Mouse (Mus musculus) thymus, postnatal 10 days (tissue): Measurements from ENCODE around the gene Sdk1.
A peak's percentile ranks its signal among the peaks of the same experiment; 100 is the strongest.

ENCODE experiments used
- DNase-seq, 2 experiments: peaks; one replicate each; pipeline ENCODE4 v3.0.0; 2021; ENCODE audit warnings: low spot score in 2 of 2

Sdk1 gene

GRCm38 (mm10) chr5:142113210-142114175 lies 872.2 kb downstream of the Sdk1 start:
- no peak for DNase-seq

- no peak for DNase-seq
Observed at GRCm38 (mm10) chr5:142127779-142128178, 886.5 kb downstream of the Sdk1 start.

GRCm38 (mm10) chr5:142128181-142128611 lies 886.9 kb downstream of the Sdk1 start:
- no peak for DNase-seq

DNA sequence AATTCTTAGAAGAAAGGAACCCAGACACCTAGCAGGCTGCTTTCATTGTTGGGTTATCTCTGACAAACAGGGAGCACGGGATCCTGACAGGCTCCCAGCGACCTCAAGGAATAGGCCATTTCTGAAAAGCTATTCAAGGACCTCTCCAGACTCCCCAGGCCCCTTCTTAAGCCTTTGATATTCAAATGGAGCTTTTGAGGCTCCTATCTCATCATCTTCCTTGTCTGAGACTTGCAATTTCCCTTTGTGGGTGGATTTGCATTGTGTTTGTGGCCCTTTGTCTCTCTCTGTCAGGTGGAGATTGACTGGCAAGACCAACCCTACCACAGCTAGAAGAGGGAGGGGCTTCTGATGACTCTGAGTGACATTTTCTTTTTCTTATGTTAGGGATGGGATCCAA lies 888.7 kb downstream of the Sdk1 start:
- no peak for DNase-seq

DNA sequence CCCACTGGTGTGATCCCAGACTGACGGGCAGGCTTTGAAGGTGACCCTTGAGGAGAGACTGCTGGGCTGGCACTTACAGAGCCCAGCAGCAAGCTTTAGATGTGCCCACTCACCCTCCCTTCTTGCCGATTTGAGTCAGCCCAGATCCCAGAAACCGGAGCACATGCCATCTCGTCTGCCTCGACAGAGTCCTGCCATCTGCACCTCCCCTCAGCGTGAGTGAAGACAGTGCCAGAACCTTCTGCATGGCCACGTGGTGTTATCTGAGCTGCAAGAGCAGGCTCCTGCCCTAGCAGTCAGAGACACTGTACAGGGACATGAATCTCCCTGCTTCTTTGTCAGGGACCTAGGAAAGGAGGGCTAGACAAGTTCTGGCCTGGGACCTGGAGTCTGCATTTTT lies 898.7 kb downstream of the Sdk1 start:
- no peak for DNase-seq

DNA sequence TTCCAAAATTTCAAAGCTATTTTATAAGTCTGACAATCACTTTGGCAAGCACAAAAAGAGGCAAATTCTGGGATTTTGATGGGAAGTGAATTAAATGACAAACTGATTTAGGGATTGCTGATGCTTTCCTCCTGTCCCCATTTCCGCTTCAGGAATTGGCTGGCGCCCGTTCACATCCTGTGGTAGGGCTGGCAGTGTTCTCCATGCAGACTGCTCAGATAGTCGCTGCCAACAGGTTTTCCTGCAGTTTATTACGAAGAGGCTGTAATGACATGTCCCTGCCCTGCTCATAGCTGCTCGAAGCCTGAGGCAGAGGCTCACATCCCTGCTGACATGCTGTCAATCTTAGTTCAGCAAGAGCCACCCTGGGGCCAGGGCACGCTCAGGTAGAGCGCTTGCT lies 908.3 kb downstream of the Sdk1 start:
- no peak for DNase-seq

DNA sequence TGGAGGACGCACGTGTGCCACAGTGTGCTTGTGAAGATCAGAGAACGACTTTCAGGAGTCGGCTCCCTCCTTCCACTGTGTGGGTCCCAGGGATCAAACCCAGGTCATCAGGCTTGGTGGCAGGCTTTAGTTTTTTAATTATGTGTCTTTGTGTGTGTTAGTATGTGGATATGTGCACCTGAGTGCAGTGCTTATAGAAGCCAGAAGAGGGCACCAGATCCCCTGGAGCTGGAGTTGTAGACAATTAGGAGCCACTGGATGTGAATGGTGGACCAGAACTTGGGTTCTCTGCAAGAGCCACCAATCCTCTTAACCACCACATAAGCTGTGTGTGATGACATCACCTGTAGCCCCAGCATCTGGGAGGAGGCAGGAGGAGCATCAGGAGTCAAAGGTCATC lies 909.5 kb downstream of the Sdk1 start:
- DNase-seq: no peak

GRCm38 (mm10) chr5:142156868-142157852 lies 915.9 kb downstream of the Sdk1 start:
- DNase-seq: no peak

DNA sequence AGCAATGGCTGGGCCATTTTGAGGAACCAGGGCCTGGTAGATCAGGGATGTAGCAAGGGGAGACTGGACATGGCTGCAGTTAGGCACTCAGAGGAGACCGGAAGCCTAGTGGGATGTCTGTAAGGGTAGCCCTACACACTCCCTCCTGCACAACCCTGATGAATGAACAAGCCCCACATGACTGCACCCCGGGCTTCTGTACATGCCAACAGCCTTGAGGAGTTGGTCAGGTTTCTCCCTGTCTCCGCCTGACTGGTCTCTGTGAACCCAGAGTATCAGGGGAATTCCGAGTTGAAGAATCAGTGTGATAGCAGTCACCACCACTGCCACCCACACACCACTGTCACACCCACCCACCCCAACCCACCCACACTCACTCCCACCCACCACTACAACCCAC lies 922.2 kb downstream of the Sdk1 start:
- no peak for DNase-seq

GRCm38 (mm10) chr5:142173636-142174035 lies 932.3 kb downstream of the Sdk1 start:
- DNase-seq: no peak

DNA sequence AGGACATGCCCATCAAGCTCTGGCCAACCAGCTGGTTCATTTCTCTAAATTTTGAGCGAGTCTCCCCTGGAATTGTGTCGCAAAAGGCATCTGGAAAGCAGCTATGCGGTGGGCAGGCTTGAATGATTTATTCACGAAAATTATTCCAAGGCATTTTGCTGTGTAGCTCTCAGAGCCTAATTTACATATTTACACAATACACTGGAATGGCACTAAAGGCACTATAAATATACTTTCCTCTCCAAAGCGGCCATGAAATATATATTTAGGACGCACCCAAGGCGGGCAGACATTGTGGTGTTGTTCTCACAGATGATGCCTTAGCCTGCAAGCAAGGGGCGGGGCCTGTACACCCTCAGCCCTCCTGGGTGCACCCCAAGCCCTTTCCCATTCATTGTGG lies 936.9 kb downstream of the Sdk1 start:
- DNase-seq: no peak

DNA sequence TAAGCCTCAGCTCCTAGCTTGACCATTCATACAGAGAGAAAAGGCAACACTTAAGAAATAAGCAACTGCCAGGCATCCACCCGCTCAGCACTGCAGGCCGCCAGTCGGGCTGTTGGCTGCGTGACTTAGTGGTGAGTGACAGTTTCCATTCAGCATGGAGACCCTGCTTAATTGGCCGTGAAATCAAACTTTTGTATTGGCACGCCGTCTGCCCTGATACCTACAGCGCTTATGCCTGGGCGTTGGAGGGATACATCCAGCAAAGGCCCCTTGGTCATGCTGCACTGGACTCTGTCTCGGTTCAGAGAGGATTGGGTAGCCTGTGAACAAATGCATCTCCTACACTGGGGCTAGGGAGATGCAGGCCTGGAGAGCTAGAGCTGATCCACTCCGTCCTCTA lies 938.0 kb downstream of the Sdk1 start:
- DNase-seq: no peak

- DNase-seq: no peak
Observed at GRCm38 (mm10) chr5:142181862-142182261, 940.6 kb downstream of the Sdk1 start.

GRCm38 (mm10) chr5:142188765-142189164 lies 947.5 kb downstream of the Sdk1 start:
- DNase-seq: no peak

DNA sequence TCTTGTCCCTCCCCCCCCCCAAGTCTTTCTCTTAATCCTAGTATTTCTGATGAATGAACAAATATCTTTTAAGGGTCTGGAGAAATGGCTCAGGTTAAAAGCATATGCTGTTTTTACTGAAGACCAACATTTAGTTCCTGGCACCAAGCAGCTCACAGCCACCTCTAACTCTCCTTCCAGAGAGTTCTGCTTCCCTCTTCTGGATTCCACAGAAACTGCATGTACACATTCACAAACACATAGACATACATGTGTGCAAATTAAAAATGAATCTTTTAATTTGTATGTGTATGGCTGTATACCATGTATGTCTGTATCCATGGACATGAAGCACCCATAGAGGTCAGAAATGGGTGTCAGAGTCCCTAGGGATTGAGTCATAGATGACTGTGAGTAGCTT lies 968.6 kb downstream of the Sdk1 start:
- peak in 1 of 2 experiments; percentile 39 for DNase-seq

- peak; percentile 17 to 51 for DNase-seq
Observed at GRCm38 (mm10) chr5:142212252-142212651, 971.0 kb downstream of the Sdk1 start.

- no peak for DNase-seq
Observed at GRCm38 (mm10) chr5:142215981-142216380, 974.7 kb downstream of the Sdk1 start.

DNA sequence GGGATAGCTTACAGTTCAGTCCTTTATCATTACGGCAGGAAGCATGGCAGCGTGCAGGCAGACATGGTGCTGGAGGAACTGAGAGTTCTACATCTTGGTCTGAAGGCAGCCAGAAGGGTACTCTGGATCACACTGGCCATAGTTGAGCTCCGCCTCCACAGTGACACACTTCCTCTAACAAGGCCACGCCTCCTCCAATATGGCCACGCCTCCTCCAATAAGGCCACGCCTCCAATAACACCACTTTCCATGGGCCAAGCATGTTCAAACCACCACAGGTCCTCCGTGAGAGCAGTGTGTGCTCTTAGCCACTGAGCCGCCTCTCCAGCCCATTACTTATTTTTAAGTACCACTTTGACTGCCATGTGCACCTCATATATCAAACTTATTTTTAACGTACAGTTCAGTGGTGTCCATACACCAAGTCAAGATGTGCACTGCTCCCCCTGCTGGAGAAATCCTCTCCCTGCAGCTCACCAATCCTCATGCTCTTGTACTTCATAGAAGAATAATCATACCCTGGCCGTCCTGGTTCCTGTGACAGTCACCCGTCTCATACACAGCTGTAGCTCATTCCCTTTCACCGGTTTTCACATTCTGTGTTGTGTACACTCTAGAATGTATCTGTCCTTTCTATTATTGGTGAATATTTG lies 979.7 kb downstream of the Sdk1 start:
- peak; percentile 11 to 36 for DNase-seq

DNA sequence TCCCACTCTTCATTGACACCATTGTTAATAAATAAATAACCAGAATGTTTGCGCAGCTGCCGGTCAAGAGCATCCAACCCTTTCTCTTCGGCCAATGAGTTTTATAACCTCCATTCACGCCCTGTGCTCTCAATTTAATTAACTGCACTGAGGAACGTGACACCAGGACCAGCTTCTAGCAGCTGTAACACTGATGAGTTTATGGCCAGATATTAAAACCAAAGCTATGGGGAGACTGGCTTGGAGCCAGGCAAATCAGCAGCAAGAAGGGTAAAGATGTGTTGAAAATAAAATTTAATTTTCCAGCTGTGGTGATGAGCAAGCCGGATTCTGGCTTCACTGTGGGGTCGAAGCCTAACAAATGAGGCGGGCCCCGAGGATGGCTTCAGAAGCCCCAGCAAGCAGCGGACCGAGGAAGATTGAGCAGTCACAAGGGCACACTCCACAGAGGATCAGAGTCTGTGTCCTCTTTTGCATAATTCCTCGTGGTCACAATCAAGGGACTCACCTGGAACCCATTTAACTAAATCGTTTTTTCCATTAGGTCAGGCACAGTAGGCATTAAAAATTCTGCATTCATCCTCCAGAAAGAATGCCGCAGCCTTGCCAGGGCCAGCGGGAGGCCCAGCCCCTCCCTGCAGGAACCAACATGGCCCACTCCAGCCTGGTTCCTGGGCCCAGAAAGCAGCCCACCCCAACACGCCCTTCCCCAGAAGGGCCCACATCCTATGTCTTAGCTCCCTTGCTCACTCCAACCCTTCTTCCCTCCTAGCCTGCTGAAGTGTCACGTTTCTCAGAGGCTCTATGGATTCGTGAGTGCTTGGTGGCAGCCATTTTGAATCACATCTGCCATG lies 987.9 kb downstream of the Sdk1 start:
- no peak for DNase-seq

- DNase-seq: no peak
Observed at GRCm38 (mm10) chr5:142229811-142230205, 988.5 kb downstream of the Sdk1 start.

DNA sequence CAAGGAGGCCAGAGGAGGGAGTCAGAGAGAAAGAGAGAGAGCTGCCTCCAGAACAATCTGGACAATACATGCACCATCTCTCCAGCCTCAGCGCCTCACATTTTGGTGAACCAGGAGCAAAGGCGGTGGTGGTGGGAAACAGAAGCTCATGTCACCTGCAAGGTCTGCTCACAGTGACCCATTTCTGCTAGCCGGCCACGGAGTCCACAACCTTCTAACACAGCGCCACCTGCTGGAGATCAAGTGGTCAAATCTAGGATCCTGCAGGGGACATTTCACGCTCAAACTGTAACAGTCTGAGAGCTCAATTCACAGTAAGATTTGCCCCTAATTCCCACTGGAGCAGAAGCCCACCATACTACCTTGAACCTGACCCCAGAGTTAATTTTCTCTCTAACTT lies 999.0 kb downstream of the Sdk1 start:
- no peak for DNase-seq
